Mouse (Mus musculus): ENCODE measurements around the gene Gm13279.
A peak's percentile ranks its signal among the peaks of the same experiment; 100 is the strongest.
"Not testable (repeated sequence)": the region's sequence is repeated elsewhere in the genome, so short reads cannot be mapped to it uniquely, and the experiment has no call there.

The Gm13279 gene

DNA sequence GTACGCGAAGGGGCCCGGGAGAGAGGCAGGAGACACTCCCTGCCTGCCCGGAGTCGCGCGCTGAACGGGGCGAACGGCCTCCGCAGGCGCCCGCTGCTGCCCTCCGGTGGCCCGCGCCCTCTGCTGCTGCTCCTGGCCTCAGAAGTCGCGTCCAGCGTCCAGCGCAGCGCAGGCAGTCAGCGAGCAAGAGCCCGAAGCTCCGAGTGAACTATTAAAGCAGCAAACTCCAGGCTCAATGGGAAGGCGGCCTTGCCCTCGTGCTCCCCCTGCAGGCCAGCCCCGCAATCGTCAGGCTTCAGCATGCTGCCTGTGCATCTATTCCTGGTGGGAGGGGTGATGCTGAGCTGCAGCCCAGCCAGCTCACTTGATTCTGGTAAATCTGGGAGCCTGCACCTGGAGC, at the start of gene Gm13279:
TSS of gene Gm13279 (plus strand) at position 301 of the 400 bp plus-strand sequence.
- DNase-seq, result not testable (repeated sequence)

DNA sequence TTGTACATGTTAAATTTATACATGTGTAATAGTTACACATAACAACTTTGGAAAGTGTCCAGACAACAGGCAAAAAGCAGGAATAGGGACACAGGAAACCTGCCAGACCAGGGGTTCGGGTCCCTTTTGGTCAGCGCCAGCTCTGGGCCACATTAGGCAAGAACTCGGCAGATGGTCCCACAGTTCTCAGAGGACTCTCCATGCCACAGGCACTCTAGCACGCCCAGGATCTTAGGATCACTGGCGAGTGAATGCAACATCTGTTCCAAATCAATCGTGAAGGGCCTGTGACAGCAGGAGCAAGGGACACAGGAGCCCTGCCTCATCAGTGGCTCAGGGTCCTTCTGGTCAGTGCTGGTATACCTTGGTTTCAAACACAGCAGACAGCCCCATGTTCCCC, 47.3 kb upstream of the Gm13279 start:
- DNase-seq, result no peak

DNA sequence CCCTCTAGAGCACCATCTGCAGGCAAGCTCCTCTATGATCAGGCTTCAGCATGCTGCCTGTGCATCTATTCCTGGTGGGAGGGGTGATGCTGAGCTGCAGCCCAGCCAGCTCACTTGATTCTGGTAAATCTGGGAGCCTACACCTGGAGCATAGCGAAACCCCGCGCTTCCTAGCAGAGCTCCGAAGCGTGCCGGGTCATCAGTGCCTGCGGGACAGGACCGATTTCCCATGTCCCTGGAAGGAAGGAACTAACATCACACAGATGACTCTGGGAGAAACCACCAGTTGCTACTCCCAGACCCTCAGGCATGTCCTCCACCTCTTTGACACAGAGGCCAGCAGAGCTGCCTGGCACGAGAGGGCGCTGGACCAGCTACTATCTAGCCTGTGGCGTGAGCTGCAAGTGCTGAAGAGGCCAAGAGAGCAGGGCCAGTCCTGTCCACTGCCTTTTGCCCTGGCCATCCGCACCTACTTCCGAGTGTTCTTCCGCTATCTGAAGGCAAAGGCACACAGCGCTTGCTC, 42.3 kb upstream of the Gm13279 start, which contains the start of gene Gm13271:
TSS of gene Gm13271 (plus strand) at position 51 of the 523 bp plus-strand sequence.
- peak; percentile 34 to 71 for DNase-seq

DNA sequence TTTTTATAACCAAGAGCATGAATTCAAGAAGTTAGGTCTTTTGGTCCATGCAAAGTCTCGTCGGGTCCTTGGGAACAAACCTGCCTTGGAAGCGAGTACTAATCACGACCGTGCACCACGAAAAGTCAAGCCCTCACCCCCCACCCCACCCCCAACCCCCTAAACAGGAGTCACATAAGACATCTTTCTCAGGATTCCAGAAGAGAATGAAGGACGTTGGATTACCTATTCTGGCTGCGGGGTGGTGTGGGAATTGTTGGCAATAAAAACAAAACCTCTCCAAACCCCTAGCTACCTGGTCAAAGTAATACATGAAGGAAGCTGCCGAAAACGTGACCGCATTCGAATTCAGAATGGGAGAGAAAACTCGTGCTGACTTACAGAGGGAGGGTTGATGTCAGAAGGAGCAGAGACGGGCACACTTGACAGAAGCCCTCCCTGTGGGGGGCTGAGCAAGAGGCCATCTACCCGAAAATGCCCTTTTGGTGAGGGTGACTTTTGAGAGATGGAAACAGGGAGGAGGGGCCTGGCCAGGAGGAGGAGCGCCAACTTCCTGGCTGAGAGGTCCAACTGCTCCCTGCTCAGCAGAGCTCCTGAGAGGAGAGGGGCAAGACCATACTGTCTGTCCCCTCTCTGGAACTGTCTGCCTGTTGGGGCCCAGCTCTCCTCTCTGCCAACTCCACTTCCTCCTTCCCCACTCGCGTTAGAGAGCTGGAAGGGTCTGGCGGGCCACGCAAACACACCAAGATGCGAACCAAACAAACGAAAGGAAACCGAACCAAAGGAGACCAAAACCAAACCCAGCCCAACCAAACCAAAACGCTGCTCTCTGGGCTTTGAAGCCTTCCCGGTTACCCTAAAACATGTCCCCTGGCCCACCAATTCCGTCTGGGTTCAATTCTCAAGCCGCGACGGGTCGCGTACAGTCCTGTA, 40.4 kb upstream of the Gm13279 start:
- peak in 1 of 2 experiments; percentile 41 for DNase-seq

DNA sequence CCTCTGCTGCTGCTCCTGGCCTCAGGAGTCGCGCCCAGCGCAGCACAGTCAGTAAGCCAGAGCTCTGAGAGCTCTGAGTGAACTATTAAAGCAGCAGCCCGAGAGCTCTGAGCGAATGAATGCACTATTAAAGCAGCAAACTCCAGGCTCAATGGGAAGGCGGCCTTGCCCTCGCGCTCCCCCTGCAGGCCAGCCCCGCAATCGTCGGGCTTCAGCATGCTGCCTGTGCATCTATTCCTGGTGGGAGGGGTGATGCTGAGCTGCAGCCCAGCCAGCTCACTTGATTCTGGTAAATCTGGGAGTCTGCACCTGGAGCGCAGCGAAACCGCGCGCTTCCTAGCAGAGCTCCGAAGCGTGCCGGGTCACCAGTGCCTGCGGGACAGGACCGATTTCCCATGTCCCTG, 39.6 kb upstream of the Gm13279 start:
- DNase-seq, result peak; percentile 86 to 89

DNA sequence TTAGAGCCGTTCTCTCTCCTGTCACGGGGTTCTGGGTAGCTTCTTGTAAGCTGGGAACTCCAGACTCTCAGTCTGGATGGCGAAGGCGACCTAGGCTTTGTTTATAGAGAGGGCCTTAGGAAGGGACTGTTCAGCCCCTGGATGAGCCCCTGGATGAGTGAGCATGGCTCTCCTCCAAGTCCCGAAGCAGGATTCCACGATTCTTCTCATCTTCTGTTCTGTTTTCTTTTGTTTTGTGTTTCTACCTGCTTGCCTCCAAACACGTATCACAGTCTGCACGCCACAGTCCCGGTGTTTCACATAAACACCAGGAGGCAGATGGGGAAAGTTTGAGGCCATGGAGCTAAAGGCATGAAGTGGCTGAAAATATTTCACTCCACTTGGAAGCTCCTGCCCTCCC, 38.4 kb upstream of the Gm13279 start:
- DNase-seq, result not testable (repeated sequence)

DNA sequence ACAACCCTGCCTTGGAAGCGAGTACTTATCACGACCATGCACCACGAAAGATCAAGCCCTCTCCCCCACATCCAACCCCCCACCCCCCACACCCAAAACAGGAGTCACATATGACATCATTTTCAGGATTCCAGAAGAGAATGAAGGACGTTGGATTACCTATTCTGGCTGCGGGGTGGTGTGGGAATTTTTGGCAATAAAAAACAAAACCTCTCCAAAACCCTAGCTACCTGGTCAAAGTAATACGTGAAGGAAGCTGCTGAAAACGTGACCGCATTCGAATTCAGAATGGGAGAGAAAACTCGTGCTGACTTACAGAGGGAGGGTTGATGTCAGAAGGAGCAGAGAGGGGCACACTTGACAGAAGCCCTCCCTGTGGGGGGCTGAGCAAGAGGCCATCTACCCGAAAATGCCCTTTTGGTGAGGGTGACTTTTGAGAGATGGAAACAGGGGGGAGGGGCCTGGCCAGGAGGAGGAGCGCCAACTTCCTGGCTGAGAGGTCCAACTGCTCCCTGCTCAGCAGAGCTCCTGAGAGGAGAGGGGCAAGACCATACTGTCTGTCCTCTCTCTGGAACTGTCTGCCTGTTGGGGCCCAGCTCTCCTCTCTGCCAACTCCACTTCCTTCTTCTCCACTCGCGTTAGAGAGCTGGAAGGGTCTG, 37.5 kb upstream of the Gm13279 start, which contains the start of gene Gm13283:
TSS of gene Gm13283 (plus strand) at position 510 of the 659 bp plus-strand sequence.
- DNase-seq, result peak; percentile 50 to 59

DNA sequence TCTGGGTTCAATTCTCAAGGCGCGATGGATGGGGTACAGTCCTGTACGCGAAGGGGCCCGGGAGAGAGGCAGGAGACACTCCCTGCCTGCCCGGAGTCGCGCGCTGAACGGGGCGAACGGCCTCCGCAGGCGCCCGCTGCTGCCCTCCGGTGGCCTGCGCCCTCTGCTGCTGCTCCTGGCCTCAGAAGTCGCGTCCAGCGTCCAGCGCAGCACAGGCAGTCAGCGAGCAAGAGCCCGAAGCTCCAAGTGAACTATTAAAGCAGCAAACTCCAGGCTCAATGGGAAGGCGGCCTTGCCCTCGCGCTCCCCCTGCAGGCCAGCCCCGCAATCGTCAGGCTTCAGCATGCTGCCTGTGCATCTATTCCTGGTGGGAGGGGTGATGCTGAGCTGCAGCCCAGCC, 36.8 kb upstream of the Gm13279 start:
- peak; percentile 78 to 91 for DNase-seq

DNA sequence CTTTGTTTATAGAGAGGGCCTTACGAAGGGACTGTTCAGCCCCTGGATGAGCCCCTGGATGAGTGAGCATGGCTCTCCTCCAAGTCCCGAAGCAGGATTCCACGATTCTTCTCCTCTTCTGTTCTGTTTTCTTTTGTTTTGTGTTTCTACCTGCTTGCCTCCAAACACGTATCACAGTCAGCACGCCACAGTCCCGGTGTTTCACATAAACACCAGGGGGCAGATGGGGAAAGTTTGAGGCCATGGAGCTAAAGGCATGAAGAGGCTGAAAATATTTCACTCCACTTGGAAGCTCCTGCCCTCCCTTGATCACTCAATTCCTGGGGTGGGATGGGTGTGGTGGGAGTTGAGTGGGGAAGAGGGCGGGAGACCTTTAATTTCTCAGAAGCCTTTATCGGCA, 35.4 kb upstream of the Gm13279 start:
- peak; percentile 55 to 75 for DNase-seq

DNA sequence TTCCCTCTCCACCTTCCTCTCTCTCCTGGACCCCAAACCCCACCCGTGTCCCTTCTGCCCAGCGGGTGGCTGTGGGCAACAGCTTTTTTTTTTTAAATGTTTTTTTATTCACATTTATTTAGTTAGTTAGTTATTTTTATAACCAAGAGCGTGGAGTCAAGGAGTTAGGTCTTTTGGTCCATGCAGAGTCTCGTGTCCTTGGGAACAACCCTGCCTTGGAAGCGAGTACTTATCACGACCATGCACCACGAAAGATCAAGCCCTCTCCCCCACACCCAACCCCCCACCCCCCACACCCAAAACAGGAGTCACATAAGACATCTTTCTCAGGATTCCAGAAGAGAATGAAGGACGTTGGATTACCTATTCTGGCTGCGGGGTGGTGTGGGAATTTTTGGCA, 34.9 kb upstream of the Gm13279 start:
- DNase-seq, result peak in 1 of 2 experiments; percentile 45

DNA sequence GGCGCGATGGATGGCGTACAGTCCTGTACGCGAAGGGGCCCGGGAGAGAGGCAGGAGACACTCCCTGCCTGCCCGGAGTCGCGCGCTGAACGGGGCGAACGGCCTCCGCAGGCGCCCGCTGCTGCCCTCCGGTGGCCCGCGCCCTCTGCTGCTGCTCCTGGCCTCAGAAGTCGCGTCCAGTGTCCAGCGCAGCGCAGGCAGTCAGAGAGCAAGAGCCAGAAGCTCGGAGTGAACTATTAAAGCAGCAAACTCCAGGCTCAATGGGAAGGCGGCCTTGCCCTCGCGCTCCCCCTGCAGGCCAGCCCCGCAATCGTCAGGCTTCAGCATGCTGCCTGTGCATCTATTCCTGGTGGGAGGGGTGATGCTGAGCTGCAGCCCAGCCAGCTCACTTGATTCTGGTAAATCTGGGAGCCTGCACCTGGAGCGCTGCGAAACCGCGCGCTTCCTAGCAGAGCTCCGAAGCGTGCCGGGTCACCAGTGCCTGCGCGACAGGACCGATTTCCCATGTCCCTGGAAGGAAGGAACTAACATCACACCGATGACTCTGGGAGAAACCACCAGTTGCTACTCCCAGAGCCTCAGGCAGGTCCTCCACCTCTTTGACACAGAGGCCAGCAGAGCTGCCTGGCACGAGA, 33.7 kb upstream of the Gm13279 start:
- DNase-seq, result peak; percentile 68 to 88

DNA sequence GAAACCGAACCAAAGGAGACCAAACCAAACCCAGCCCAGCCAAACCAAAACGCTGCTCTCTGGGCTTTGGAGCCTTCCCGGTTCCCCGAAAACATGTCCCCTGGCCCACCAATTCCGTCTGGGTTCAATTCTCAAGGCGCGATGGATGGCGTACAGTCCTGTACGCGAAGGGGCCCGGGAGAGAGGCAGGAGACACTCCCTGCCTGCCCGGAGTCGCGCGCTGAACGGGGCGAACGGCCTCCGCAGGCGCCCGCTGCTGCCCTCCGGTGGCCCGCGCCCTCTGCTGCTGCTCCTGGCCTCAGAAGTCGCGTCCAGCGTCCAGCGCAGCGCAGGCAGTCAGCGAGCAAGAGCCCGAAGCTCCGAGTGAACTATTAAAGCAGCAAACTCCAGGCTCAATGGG, 23.7 kb upstream of the Gm13279 start, which contains the start of gene Gm13290:
TSS of gene Gm13290 (plus strand) at position 301 of the 400 bp plus-strand sequence.
- not testable (repeated sequence) for DNase-seq

DNA sequence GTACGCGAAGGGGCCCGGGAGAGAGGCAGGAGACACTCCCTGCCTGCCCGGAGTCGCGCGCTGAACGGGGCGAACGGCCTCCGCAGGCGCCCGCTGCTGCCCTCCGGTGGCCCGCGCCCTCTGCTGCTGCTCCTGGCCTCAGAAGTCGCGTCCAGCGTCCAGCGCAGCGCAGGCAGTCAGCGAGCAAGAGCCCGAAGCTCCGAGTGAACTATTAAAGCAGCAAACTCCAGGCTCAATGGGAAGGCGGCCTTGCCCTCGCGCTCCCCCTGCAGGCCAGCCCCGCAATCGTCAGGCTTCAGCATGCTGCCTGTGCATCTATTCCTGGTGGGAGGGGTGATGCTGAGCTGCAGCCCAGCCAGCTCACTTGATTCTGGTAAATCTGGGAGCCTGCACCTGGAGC, 20.6 kb upstream of the Gm13279 start, which contains the start of gene Gm13289:
TSS of gene Gm13289 (plus strand) at position 301 of the 400 bp plus-strand sequence.
- not testable (repeated sequence) for DNase-seq

DNA sequence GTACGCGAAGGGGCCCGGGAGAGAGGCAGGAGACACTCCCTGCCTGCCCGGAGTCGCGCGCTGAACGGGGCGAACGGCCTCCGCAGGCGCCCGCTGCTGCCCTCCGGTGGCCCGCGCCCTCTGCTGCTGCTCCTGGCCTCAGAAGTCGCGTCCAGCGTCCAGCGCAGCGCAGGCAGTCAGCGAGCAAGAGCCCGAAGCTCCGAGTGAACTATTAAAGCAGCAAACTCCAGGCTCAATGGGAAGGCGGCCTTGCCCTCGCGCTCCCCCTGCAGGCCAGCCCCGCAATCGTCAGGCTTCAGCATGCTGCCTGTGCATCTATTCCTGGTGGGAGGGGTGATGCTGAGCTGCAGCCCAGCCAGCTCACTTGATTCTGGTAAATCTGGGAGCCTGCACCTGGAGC, 17.6 kb upstream of the Gm13279 start, which contains the start of gene Gm13272:
TSS of gene Gm13272 (plus strand) at position 301 of the 400 bp plus-strand sequence.
- DNase-seq, result not testable (repeated sequence)

DNA sequence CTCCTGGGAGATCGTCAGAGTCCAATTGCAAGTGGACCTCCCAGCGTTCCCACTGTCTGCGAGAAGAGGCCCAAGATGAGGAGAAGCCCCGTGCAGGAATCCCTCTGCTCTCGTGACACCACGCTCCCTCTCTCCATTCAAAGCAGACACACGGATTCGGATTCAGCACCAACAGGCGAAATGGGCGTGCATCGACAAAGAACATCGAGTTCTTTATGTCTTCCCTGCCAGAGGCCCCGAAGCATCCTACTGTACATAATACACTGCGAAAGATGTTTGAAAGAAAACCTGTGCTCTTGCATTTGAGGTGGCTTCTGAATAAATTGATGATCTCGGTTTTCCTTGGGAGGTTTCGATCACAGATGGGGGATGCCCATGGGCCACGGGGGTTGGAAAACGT, 16.9 kb upstream of the Gm13279 start:
- DNase-seq, result peak in 1 of 2 experiments; percentile 30

DNA sequence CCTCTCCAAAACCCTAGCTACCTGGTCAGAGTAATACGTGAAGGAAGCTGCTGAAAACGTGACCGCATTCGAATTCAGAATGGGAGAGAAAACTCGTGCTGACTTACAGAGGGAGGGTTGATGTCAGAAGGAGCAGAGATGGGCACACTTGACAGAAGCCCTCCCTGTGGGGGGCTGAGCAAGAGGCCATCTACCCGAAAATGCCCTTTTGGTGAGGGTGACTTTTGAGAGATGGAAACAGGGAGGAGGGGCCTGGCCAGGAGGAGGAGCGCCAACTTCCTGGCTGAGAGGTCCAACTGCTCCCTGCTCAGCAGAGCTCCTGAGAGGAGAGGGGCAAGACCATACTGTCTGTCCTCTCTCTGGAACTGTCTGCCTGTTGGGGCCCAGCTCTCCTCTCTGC, 15.4 kb upstream of the Gm13279 start, which contains the start of gene Ifnz:
TSS of gene Ifnz (plus strand) at position 301 of the 400 bp plus-strand sequence.
- DNase-seq, result not testable (repeated sequence)

DNA sequence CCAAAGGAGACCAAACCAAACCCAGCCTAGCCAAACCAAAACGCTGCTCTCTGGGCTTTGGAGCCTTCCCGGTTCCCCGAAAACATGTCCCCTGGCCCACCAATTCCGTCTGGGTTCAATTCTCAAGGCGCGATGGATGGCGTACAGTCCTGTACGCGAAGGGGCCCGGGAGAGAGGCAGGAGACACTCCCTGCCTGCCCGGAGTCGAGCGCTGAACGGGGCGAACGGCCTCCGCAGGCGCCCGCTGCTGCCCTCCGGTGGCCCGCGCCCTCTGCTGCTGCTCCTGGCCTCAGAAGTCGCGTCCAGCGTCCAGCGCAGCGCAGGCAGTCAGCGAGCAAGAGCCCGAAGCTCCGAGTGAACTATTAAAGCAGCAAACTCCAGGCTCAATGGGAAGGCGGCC, 14.9 kb upstream of the Gm13279 start:
- DNase-seq, result peak in 1 of 2 experiments; percentile 45

DNA sequence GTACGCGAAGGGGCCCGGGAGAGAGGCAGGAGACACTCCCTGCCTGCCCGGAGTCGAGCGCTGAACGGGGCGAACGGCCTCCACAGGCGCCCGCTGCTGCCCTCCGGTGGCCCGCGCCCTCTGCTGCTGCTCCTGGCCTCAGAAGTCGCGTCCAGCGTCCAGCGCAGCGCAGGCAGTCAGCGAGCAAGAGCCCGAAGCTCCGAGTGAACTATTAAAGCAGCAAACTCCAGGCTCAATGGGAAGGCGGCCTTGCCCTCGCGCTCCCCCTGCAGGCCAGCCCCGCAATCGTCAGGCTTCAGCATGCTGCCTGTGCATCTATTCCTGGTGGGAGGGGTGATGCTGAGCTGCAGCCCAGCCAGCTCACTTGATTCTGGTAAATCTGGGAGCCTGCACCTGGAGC, 11.8 kb upstream of the Gm13279 start, which contains the start of gene Gm13276:
TSS of gene Gm13276 (plus strand) at position 301 of the 400 bp plus-strand sequence.
- DNase-seq, result not testable (repeated sequence)

DNA sequence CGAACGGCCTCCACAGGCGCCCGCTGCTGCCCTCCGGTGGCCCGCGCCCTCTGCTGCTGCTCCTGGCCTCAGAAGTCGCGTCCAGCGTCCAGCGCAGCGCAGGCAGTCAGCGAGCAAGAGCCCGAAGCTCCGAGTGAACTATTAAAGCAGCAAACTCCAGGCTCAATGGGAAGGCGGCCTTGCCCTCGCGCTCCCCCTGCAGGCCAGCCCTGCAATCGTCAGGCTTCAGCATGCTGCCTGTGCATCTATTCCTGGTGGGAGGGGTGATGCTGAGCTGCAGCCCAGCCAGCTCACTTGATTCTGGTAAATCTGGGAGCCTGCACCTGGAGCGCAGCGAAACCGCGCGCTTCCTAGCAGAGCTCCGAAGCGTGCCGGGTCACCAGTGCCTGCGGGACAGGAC, 8.8 kb upstream of the Gm13279 start, which contains the start of gene Gm13277:
TSS of gene Gm13277 (plus strand) at position 231 of the 400 bp plus-strand sequence.
- peak; percentile 76 to 81 for DNase-seq

DNA sequence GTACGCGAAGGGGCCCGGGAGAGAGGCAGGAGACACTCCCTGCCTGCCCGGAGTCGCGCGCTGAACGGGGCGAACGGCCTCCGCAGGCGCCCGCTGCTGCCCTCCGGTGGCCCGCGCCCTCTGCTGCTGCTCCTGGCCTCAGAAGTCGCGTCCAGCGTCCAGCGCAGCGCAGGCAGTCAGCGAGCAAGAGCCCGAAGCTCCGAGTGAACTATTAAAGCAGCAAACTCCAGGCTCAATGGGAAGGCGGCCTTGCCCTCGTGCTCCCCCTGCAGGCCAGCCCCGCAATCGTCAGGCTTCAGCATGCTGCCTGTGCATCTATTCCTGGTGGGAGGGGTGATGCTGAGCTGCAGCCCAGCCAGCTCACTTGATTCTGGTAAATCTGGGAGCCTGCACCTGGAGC, 5.9 kb upstream of the Gm13279 start, which contains the start of gene Gm13278:
TSS of gene Gm13278 (plus strand) at position 301 of the 400 bp plus-strand sequence.
- not testable (repeated sequence) for DNase-seq

DNA sequence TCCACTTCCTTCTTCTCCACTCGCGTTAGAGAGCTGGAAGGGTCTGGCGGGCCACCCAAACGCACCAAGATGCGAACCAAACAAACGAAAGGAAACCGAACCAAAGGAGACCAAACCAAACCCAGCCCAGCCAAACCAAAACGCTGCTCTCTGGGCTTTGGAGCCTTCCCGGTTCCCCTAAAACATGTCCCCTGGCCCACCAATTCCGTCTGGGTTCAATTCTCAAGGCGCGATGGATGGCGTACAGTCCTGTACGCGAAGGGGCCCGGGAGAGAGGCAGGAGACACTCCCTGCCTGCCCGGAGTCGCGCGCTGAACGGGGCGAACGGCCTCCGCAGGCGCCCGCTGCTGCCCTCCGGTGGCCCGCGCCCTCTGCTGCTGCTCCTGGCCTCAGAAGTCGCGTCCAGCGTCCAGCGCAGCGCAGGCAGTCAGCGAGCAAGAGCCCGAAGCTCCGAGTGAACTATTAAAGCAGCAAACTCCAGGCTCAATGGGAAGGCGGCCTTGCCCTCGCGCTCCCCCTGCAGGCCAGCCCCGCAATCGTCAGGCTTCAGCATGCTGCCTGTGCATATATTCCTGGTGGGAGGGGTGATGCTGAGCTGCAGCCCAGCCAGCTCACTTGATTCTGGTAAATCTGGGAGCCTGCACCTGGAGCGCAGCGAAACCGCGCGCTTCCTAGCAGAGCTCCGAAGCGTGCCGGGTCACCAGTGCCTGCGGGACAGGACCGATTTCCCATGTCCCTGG, 3.1 kb upstream of the Gm13279 start, which contains the start of gene Gm13275:
TSS of gene Gm13275 (plus strand) at position 552 of the 740 bp plus-strand sequence.
- peak; percentile 10 to 48 for DNase-seq
